Mouse (Mus musculus): ENCODE measurements around the gene Mllt6. TPM values are rescaled to one million over a fixed set of nuclear protein-coding genes. Genes with fewer than 3 reads are reported as not detected.

The Mllt6 gene
- total RNA-seq, 1 experiment from 2014 or later = 63.2 TPM

DNA sequence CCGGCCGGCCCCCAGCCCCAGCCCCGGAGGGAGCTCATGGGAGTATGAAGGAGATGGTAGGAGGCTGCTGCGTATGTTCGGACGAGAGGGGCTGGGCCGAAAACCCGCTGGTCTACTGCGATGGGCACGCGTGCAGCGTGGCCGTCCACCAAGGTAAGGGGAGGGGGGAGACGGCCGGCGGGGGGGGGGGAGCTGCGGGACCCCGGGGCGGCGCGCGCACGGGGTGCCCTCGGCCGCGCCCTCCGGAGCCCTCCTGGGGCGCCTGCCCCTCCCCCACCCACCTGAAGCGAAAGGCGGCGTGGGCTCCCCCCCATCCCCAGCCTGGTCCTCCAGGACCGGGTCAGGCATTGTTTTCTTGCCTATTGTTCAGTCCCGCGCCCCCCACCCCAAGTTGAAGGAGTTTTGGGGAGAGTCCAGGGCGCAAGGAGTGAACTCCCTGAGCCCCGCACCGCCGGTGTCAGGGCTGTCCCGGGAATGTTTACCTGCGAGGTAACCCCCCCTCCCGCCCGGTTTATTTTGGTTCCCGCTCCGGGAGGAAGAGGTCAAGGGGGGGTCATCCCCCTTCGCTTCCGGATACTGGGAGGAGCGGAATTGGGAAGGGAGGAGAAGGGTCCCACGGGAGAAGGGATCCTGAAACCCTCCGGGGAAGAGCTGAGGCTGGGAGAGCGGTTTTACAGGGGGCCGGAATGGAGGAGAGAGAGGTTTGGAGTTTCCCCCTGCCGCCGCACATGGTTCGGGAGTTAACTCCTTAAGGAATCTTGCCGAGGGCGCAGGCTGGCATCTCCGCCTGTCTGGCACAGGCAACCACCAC, 519 bp downstream of the Mllt6 start:
- ATAC-seq (ENCODE audit: extremely low read depth, insufficient number of reproducible peaks, low FRiP score, poor library complexity, severe bottlenecking) = no peak

DNA sequence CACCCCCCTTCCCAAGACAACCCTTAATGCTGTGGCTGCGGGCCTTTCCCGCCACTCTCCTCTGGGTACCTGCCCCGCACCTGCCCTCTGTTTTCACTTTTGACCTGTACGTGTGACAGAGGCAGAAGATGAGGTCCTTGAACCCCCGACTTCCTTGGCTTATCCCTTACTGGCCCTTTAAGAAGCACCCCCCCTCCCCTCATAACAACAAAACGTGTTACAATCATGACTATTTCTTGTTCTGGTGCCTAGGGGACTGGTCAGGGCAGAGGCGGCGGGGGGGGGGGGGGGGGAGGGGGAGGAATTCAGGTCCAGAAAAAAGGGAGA, 1.1 kb downstream of the Mllt6 start:
- no peak for ATAC-seq (ENCODE audit: extremely low read depth, insufficient number of reproducible peaks, low FRiP score, poor library complexity, severe bottlenecking)

DNA sequence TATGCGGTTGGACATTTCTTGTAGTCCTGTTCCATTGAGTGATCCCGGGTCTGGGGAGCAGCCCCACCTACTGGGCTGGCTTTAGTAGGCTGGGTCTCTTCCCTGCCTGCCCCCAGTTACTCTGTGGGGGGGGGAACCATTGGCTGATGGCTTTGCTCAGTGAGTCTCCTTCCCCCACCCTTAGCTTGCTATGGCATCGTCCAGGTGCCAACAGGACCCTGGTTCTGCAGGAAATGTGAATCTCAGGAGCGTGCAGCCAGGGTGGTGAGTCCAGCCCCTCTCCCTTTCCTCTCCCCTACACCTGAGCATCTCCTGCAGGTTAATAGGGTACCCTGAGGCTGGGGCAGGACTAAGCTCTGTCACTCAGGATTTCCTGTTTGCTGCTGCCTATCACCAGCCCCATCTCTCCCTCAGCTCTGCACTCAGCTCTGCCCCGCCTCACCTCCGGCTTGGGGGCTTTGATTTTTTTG, 1.6 kb downstream of the Mllt6 start:
- ATAC-seq (ENCODE audit: extremely low read depth, insufficient number of reproducible peaks, low FRiP score, poor library complexity, severe bottlenecking) = no peak

GRCm38 (mm10) chr11:97665431-97665830, 2.2 kb downstream of the Mllt6 start:
- no peak for ATAC-seq (ENCODE audit: extremely low read depth, insufficient number of reproducible peaks, low FRiP score, poor library complexity, severe bottlenecking)

- ATAC-seq (ENCODE audit: extremely low read depth, insufficient number of reproducible peaks, low FRiP score, poor library complexity, severe bottlenecking) = no peak
Measured at GRCm38 (mm10) chr11:97666221-97666620, 3.0 kb downstream of the Mllt6 start.

GRCm38 (mm10) chr11:97666794-97667193, 3.6 kb downstream of the Mllt6 start:
- no peak for ATAC-seq (ENCODE audit: extremely low read depth, insufficient number of reproducible peaks, low FRiP score, poor library complexity, severe bottlenecking)

- ATAC-seq (ENCODE audit: extremely low read depth, insufficient number of reproducible peaks, low FRiP score, poor library complexity, severe bottlenecking) = no peak
Measured at GRCm38 (mm10) chr11:97668160-97668559, 4.9 kb downstream of the Mllt6 start.

GRCm38 (mm10) chr11:97669268-97669667, 6.1 kb downstream of the Mllt6 start:
- no peak for ATAC-seq (ENCODE audit: extremely low read depth, insufficient number of reproducible peaks, low FRiP score, poor library complexity, severe bottlenecking)

GRCm38 (mm10) chr11:97669829-97670228, 6.6 kb downstream of the Mllt6 start:
- no peak for ATAC-seq (ENCODE audit: extremely low read depth, insufficient number of reproducible peaks, low FRiP score, poor library complexity, severe bottlenecking)

DNA sequence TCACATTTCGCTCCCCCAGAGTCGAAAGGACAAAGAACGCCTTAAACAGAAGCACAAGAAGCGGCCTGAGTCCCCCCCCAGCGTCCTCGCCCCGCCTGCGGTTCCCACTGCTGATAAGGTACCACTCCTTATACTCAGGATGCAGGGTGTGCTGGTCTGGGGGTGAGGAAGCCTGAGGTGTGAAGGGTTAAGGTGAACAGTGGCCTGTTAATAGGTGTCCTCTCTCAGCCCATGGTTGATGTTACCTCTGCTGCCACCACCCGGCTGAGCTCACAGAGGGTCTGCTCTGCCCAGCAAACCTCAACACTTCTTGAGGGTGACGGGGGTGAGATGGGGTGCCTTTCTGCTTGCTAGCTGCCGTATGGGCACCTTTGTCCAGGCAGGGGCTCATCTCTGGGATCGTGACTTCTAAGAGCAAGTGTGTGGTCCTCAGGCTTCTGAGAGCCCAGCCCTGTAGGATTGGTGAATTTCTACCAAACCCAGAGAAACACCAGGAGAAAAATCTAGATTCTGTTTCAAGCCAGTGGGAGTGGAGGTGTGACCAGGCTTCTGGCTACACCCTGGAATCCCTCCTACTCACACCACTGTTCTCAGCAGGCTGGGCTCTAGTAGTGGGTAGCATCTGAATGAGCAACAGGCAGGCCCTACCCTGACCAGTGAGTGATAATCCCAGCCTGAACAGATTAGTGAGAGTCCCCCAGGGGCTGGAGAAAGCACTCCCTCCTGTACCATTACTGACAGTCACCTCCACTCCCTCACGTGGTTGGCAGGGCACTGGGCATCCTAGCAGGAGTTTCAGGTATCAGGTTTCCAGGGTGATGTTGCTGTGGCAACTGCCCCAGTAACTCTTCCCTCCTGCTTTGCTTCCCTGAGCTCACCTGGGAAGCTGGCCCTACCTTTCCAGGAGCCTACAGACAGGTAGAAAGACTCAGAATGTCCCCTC, 7.3 kb downstream of the Mllt6 start:
- ATAC-seq (ENCODE audit: extremely low read depth, insufficient number of reproducible peaks, low FRiP score, poor library complexity, severe bottlenecking) = no peak

DNA sequence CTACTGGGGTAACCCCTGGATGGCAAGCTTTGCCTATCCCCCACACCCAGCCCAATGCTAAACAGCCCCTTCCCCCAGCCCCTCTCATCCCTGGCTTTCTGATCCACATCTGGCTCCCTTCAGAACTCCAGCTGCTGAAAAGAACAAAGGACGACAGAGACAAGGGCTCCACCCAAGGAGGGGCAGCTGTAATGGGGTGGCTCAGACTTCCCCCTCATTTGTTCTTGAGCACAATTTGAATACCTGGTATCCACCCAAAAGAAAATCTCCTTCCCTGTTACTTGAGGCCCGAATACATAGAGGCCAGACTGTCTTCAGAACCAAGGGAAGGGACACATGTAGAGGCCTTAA, 7.9 kb downstream of the Mllt6 start:
- no peak for ATAC-seq (ENCODE audit: extremely low read depth, insufficient number of reproducible peaks, low FRiP score, poor library complexity, severe bottlenecking)

DNA sequence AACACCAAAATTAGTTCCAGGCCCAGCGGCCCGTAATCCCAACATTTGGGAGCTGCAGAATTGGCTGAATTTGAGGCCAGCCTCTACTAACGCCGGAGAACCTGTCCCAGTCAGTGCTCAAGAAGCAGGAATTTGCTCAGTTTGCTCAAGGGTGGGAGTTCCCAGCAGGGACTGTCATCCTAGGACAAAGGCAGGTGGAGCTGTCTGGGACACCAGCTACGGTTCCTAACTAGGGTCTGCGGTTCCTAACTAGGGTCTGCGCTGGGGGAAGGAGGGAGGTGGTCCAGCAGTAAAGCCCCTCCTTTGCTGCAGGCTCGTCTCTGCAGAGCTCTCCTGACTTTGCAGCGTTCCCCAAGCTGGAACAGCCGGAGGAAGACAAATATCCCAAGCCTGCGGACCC, 9.9 kb downstream of the Mllt6 start:
- ATAC-seq (ENCODE audit: extremely low read depth, insufficient number of reproducible peaks, low FRiP score, poor library complexity, severe bottlenecking) = no peak

DNA sequence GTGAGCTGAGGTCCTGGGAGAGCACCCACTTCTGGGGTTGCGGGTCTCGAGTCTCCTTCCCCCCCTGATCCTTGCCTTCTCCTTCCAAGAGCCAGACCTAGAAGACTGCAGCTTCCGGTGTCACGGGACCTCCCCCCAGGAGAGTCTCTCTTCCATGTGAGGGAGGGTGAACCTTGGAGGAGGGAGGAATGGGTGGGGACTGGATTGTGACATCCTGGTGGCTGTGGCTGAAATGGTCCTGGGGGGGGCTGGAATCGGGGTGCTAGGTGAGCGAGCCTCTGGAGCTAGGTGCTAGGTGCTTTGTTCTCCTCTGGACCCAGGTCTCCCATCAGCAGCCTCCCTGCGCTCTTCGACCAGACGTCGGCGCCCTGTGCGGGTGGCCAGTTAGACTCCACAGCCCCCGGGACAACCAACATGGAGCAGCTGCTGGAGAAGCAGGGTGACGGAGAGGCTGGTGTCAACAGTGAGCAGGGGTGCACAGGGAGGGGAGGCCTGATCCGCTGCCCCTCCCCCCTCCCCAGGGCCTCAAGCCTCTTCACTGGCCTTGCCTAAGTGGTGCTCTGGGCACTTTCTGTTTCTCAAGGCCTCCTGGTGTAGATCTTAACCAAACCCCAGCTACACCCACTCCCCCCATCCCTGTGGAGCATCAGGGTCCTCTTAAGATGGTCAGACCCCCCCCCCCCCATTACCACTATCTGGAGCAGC, 13.0 kb downstream of the Mllt6 start:
- no peak for ATAC-seq (ENCODE audit: extremely low read depth, insufficient number of reproducible peaks, low FRiP score, poor library complexity, severe bottlenecking)

- ATAC-seq (ENCODE audit: extremely low read depth, insufficient number of reproducible peaks, low FRiP score, poor library complexity, severe bottlenecking) = no peak
Measured at GRCm38 (mm10) chr11:97677381-97677780, 14.2 kb downstream of the Mllt6 start.

DNA sequence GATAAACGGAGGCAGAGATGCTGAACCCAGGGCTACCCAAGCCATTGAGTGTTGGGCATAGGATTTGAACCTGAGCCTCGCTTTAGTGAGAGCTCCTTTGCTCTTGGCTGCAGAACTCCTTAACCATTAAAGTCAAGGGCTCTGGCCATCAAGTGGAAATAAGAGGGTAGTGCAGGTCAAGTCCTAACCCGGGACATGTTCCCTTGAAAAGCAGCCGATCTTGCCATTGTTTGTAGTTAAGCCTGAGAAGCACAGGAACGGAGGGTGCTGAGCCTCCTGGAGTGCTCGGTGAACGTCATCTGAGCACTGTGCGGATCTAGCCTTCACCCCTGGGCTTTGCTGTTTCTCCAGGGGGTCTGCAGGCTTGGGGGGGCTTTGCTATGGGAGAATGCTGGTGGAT, 14.6 kb downstream of the Mllt6 start:
- no peak for ATAC-seq (ENCODE audit: extremely low read depth, insufficient number of reproducible peaks, low FRiP score, poor library complexity, severe bottlenecking)

DNA sequence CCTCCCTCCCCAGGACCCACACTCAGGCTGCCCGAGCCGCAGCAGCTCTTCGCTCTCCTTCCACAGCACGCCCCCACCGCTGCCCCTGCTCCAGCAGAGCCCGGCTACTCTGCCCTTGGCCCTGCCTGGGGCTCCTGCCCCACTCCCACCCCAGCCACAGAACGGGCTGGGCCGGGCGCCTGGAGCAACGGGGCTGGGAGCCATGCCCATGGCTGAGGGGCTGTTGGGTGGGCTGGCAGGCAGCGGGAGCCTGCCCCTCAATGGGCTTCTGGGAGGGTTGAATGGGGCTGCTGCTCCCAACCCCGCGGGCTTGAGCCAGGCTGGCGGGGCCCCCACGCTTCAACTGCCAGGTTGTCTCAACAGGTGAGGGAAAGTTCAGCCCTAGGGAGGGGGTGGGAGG, 15.1 kb downstream of the Mllt6 start:
- ATAC-seq (ENCODE audit: extremely low read depth, insufficient number of reproducible peaks, low FRiP score, poor library complexity, severe bottlenecking) = no peak

GRCm38 (mm10) chr11:97680430-97680829, 17.2 kb downstream of the Mllt6 start:
- ATAC-seq (ENCODE audit: extremely low read depth, insufficient number of reproducible peaks, low FRiP score, poor library complexity, severe bottlenecking) = no peak

DNA sequence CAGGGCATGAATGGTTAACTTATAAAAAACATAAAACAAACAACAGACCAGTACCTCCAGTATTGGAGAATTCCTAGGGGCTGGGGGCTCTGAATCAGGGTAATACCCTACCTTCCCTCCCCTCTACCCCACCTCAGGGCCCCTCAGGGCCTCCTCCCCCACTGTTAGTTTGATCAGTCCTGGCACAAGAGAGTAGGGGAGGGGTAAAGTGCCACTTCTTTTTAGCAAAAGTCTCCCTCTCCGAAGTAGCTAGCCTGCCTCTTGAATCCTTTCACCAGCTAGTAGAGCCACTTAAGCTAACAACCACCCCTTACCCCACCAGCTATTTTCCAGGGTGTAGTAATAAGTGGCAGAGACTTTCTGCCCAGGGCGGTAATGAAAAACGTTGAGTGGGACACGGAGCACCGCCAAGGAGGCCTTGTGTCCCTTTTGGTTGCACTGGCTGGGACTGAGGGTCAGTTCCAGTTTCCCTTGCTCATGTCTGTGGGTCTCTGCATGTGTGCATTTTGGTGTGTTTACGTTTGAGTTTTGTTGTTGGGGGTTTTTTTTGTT, 19.4 kb downstream of the Mllt6 start:
- ATAC-seq (ENCODE audit: extremely low read depth, insufficient number of reproducible peaks, low FRiP score, poor library complexity, severe bottlenecking) = no peak

GRCm38 (mm10) chr11:97684063-97684680, 21.0 kb downstream of the Mllt6 start:
- peak; percentile 66 for ATAC-seq (ENCODE audit: extremely low read depth, insufficient number of reproducible peaks, low FRiP score, poor library complexity, severe bottlenecking)
